Mouse (Mus musculus) R1 (cell line): ENCODE data around the gene Nacc2.
A peak's percentile ranks its signal among the peaks of the same experiment; 100 is the strongest.

Source experiments
- DNase-seq: peaks from one replicate; pipeline ENCODE4 v3.0.0-alpha.2; 2018; ENCODE audit warnings: low read depth, low spot score

Nacc2 gene

DNA sequence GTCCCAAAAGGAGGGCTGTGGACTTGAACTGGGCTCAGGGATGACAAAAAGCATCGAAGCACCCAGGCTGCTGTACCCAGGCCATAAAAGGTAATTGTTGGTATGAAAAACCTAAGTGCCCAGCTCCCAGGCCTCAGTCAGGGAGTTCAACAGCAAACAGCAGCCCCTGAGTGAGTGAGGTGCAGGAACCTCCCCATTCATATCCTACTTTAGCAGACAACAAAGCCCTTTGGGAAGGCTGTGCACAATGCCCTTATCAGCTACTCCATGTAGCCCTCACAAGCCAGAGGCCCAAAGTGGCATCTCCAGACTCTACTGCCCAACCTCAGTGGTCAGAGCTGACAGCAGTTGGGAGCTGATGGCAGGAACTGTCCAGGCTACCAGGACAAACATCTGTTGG lies 23.2 kb downstream of the Nacc2 start:
- DNase-seq, result no peak

DNA sequence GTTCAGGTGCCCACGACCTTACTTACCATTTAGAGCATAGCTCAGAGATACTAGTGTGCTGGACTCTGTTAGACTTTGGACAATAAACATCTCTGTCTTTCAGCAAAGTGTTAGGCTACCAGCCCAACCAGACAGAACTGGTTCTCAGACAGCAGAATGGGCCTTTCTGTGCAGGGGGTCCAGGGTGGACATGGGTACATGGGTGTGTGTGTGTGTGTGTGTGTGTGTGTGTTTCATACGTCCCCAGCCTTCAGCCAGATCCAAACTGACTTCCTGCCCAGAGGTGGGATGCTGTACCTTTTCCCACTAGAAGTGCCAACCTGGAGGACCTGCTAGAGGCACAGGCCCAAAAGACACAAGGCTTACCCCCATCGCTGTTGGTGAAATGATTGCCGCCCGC lies 23.8 kb downstream of the Nacc2 start:
- DNase-seq, result no peak

DNA sequence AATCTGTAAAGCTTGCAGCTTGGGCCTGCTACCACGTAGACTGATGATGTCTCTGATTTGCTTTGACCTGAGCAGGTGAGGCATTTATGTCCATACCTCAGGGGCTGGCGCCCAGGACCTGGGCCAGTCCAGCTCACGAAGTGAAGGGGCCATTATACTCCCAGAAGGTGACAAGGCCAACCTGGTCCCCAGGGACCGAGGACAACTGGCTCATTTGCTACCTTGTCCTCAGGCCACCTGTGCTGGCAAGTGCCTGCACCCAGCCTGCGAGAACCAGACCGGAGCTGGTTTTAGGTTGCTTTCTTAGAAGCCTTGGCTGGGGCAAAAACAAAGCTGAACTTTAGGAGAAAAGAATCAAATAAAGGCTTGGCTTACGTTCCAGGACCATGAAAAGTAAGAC lies 29.1 kb downstream of the Nacc2 start:
- no peak for DNase-seq

DNA sequence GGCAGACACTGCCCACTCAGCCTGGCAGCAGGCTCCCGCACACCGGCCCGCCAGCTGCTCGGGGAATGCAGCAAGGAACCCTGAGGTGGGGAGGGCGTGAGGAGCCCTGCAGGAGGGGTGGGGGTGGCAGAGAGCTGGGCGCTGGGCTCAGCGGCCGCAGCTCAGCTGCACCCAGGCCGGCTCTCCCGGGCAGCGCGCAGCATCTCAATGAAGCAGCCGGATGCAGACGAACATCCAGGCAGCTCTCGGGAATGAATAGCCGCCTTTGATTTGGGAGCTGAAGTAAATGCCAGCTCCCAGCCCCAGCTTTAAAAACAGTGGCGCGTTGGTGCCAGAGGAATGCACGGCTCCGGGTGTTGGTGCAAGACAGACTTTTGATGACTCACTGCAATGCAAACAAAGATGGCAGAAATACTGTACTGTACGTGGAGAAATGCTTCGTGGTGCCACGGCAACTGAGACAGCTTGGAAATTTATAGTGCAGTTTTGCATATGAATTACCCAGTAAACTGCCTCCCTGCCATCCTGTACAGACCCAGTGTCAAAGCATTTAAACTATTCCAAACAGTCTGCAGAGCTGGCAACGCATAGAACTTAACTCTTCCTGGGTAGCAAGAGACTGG lies 31.1 kb downstream of the Nacc2 start:
- DNase-seq, result peak; percentile 62

DNA sequence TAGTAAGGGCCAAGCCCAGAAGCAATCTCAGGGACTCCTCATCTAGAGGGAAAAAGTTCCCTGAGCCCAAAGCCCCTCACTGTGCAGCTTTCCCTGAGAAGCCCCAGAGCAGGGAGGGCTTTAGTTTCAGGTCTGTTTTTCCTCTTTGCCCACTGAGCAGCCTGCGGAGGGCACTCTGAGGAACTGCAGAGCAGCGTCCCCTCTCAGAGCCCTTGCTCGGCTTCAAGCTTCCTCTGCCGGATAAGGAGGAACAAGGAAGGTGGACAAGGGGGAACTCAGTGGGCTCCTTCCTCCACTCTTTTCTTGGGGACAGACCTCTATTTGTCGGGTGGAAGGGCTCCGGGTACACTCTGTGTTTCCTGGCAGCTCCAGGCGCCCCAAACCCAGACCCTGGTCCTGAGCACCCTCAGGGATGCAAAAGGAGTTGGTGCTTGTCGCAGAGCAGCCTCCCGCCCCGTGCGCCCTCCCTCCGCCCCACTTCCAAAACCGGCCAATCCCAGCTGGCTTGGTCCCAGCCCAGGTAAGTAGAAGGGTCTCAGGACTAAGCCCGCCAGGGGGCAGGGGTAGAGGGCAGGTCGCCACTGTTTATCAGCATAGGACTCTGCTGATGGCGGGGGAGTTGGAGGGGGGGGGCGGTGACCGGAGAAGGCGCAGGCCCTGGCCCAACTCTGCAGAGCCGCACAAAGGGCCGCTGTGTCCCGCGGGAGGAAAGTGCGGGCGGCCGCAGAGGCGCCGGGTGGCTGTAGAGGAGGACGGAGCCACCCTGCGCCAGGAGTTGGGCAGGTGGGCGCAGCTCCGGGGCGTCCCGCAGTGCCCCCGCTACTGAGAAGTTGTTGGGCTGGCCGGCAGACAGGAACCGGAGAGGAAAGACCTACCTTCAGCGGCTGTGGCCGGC lies 31.9 kb downstream of the Nacc2 start:
- peak; percentile 68 for DNase-seq

DNA sequence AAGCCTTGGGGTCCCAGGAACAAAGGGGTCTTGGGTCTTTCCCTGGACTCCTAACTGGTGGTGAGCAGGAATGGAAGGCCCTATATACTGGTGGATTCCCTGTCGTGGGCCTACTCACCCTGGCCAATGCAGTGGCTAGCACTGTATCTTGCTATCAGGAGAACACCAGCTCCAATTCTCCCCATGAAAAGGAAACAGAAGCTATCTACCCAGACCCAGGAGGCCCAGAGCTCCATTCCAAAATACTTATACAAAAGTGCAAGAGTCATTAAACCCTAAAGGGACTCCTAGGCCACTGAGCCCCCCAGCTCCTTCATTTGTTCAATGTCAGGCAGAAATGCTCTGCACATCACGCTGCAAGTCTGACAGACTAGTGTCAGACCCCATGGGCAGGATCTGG lies 34.0 kb downstream of the Nacc2 start:
- DNase-seq, result no peak

DNA sequence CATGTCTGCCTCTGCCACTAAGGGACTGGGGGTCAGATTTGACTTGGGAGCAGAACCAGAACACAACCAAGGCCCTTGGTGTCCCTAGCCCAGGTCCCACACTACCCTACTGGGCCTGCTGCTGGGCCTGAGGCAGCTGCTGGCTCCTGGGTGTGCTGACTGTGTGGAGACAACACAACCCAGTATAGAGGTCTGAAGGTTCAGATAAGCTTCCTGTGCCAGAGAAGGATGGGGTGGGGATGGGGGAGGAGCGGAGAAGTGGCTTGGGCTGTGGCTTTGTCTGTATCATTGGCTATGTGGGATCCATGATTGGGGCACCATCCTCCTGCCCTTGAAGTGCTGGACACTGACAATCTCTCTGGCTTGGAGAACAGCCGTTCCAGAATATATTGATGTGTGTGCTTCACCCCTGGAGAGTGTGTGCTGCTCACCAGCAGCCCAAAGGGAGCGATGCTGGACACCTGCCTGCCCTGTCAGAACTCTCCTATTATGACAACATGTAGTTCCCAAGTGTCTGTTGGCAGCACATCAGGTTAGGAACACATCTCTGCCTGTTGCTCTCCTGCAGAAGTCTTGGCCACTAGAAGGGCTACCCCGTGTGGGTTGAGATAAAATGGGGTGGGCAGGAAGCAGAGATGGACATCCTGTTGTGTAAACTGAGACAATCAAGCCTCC lies 36.0 kb downstream of the Nacc2 start:
- DNase-seq, result no peak

DNA sequence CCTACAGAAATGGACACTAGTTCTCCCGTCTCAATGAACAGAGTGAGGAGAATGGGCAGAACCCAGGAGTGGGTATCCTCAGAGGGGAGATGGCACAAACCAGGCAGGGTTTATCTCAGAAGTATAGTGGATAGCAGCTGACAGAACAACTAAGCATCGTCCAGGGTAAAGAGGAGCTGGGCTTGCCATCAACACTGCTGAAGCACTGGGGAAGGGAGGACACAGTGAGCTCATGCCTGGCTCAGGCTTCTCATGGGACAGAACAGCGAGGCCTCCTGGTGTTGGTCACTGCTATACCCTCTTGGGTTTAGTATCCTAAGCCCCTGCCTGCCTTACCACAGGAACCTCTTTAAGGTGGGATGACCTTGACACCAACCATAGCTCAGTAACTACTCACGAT lies 36.5 kb downstream of the Nacc2 start:
- no peak for DNase-seq

DNA sequence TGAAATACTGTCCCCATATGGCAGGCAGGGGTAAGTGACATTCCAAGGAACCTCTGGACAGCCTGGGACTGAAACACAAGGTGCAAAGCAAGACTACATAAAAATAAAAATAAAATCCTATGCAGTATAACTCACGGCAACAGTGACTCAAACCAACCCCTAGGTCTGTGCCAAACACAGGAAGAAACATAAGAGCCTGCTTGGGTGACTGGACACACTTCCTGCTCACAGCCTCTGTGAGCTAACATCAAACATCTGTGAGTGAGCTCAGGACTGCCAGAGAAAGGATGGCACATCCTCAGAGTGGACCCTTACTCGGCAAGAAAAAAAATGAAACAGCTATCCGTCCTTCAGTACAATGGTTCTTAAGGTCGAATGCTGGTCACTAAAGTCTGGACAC lies 40.1 kb downstream of the Nacc2 start:
- no peak for DNase-seq

DNA sequence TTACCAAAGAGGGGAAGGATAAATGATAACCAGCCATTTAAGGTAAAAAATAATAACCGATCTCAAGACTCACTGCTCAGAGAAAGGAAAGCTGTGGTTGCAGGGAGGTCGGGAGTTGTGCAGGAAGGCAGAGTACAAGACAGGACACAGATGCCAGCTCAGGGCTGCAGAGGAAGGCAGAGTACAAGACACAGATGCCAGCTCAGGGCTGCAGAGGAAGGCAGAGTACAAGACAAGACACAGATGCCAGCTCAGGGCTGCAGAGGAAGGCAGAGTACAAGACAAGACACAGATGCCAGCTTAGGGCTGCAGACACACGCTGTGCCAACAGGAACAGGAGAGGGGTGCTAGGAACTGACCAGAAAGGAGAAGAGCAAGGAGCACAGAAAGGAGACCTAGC lies 42.2 kb downstream of the Nacc2 start:
- no peak for DNase-seq

DNA sequence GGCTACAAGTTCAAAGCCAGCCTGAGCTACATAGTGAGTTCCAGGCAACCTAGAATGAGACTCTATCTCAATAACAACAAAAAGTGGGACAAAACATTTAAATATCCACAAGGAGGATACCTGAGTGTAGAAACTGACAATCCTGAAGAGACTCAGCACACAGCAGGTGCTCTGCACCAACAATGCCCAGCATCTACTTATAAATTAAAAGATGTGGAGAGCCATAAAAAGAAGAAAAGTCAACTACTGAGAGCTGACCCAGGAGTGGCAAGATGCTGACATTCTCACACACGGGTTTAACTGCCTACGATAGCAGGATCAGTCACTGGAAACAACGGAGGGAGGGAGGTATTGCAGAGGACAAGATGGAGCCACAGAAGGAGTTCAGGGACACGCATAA lies 43.6 kb downstream of the Nacc2 start:
- DNase-seq, result peak; percentile 89

DNA sequence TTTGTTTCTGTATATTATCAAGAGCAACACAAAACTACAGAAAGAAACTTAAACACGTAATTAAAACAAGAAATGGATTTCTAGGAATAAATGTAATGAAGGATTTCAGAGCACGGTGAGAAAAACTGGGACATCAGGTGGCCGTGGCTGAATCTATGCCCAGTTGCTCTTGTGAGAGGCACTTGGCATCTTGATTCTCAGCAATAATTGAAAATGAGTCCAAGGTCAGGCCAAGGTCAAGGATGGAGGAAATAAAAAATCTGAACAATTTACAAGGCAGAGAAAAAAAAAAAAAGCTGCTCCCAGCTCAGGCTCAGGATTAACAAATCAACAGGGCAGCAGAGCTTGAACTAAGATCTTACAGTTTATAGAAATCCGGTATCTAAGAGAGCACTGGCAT lies 46.0 kb downstream of the Nacc2 start:
- no peak for DNase-seq

DNA sequence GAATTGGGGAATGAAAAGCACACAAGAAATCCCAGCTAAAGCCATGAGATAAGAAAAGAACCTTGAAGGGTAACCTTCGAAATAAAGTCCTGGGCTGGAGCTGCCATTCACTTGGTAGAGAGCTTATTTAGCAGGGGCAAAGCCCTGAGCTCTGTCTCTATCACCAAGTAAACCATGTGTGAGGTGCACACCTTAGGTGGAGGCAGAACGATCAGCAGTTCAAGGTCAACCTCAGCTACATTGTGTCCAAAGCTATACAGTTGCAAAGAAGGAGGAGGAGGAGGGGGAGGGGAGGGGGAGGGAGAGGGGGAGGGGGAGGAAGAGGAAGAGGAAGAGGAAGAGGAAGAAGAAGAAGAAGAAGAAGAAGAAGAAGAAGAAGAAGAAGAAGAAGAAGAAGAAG lies 46.9 kb downstream of the Nacc2 start:
- DNase-seq, result peak; percentile 48

DNA sequence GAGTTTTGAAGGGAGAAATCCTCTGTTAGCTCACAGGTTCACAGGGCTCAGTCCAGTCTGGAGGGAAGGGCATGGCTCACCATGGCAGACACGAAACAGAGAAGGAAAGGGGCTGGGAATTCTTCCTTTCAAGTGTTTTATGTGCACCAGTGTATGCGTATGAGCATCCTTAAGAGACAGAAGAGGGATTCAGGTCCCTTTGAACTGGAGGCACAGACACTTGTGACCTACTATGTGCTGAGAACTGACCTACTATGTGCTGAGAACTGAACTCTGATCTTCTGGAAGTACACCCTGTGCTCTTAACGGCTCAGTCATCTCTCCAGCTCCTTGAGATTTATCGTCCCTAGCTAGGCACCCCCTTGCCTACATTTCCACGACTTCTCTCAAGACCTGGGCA lies 48.5 kb downstream of the Nacc2 start:
- DNase-seq, result no peak

DNA sequence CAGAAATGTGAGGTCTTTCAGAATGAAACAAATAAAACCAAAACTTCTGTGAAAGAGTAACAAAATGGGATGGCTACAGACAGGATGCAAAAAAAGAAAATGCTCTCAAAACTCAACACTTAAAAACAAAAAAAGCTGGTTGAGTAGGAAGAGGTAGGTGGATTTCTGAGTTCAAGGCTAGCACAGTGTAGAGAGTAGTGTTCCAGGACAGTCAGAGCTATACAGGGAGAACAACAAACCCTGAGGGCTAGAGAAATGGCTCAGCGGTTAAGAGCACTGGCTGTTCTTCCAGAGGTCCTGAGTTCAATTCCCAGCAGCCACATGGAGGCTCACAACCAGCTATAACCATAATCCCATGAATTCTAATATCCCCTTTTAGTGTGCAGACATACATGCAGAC lies 54.4 kb downstream of the Nacc2 start:
- DNase-seq, result no peak

DNA sequence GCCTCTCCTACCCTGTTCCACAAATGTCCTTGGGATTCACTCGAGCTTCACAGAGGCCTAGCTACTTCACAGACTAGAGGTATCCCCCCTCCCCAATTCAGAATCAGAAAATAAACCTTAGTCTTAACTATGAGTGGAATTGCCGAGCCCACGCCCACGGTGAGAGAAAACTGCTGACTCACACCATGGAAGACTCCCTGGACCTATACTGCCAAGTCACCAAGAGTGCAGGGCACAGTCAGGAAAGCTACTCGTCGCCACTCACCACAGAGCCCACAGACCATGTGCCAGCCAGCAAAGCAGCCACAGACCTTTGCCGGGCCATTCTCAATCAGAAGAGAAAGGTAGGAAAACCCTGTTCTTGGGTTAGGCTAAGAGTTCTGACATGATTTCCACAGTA lies 54.8 kb downstream of the Nacc2 start:
- DNase-seq, result peak; percentile 28

DNA sequence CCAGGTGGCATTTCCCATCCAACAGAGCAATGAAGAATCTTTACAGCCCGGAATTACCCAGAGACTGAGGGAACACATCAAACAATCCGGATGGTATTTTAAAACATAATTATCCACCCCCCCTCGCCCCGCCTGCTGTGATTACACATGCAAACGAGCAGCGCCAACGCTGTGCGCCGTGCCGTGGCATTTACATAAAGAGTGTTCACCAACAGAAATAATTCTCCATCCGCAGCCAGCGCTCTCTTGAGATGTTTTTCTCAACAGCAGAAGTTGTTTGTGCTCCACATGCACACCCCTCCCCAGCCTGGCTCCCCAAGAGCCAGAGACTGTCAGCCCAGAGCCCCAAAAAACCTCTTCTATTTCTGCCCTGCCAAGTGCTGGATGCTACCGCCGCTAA lies 56.5 kb downstream of the Nacc2 start:
- DNase-seq, result no peak

DNA sequence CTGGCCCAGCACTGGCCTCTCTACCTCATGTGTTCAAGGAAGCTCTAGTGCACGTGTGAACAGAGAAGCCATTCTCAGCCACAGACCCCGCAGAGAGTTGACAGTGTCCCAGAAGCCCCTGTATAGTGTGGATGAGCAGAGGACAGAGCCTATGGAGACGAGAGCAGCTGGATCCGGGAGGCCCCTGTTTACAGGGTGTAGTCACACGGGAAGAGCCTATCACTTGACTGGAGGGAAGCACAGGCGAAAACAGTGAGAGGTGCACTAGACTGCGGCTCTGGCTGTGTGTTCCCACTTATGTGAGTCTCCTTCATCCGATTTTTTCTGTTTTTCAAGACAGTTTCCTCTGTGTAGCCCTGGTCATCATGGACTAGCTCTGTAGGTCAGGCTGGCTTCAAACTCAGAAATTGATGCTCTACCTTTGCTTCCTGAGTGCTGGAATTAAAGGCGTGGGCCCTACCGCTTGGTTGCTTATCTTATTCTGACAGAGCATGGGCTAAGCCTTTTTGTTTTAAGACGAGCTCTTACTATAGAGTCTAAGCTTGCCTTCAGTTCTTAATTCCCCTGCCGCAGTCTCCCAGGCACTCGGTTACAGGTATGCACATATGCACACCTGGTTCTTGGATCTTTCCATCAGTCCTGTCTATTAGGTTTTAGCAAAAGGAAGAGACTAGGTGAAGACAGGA lies 60.1 kb downstream of the Nacc2 start:
- DNase-seq, result no peak

DNA sequence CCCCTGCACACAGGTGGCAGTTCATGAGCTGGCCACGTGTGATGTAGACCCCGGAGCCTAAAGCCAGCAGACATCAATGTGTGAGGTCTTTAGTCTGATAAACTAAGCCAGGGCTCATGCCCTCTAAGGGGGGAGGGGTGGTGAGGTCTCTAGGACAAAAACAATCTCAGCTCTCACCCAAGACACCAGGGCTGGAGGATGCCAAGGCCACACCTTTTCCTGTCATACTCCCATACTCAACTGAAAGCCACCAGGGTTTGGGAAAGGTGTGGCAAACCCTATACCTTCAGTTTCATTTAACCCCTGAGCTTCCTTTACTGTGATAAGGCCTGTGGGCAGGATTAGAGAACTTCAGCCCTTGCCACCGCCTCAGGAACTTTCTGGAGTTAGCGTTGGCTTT lies 60.8 kb downstream of the Nacc2 start:
- DNase-seq, result no peak

DNA sequence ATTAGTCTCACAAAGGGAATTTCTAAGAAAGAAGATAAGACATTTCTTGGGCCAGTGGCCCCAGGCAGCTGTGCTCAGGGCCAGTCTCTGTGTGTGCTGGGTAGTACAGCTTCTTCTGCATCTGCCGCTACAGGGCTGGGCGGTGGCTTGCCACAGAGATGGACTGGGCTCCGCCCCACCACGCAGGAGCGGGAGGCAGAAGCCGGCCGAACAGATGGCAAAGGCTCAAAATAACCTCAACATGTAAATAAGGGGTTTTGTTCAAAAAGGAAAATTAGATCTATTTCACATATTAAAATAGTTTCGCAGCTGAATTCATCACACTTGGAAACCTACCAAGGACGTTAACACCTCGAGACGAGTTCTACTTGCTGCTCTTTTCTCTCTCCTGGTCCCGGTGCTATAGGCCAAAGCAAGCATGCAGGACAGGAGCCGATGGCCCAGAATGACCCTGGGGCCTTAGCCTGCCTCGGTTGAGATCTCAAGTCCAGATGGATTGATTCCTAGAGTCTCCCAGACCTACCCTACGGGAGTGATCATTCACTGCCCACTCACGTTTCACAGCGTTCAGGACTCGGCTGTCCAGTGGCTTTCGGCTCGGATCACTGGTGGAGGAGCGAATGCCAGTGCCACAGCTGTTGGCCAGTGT lies 61.9 kb downstream of the Nacc2 start:
- no peak for DNase-seq

DNA sequence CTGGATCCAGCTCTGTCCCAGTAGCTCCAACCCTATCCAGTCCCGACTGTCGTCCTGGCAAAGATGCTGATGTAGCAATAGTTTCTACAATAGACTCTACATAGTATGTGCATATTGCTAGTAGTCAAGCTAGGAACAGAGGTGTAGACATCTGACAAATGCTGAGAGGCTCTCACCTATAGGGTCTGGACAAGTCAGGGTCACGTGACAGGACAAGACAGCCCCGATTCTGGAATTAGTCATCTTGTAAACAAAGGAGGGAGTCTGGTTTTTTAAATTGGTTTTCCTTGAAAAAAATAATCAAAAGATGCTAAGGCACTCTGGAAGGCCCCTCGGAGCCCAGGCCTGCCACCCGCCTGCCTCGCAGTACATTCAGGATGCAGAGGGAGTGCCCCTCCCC lies 66.0 kb downstream of the Nacc2 start:
- no peak for DNase-seq

DNA sequence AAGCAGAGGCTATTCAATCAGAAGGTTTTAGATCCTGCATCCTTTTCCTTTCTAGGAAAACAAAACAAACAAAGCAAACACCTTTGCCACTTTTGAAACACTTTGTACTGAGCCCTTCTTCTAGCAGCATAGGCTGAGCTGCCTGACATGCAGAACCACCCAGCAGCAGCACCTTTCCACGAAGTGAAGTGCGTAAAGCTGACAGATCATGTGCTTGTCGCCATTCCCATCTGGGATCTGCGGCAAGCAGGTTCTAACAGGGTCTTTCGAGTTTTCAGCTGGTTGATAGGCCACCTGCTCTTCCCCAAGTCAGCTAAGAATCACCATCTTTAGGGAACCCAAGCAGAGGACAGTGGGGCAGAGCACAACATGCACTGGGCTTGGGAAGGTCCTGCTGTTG lies 66.8 kb downstream of the Nacc2 start:
- DNase-seq, result no peak
